Mouse (Mus musculus) CH12F3 (cell line): ENCODE data around the gene Ddx51.

Experiments
- in situ Hi-C: fragments of 300-500 bp; cut with MboI; formaldehyde crosslinking; loops from 2 replicates; pipeline ENCODE4 v1.14.3; 2020; ENCODE audit warnings: low sequenced_read_pairs

Gene Ddx51

GRCm38 (mm10) chr5:110653686-110654085 lies 435 bp downstream of the Ddx51 start:
- in situ Hi-C loops = no loop called here

DNA sequence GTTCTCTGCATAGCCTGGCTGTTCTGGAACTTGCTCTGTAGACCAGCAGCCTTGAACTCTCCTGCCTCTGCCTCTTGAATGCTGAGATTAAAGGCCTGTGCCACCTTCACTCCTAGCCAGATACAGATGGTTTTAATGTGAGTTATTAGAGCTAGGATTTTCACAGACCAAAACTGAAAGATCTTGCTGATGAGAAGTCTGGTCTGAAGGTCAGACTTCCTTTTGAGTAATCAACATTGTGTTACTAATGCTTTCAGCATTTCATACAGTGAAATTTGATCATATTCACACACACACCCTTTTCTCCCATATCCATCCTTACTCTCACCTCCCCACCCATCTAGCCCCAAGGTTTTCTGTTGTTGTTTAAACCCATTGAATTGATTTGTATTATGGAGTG lies 6.4 kb downstream of the Ddx51 start:
- in situ Hi-C loops = no loop called here

DNA sequence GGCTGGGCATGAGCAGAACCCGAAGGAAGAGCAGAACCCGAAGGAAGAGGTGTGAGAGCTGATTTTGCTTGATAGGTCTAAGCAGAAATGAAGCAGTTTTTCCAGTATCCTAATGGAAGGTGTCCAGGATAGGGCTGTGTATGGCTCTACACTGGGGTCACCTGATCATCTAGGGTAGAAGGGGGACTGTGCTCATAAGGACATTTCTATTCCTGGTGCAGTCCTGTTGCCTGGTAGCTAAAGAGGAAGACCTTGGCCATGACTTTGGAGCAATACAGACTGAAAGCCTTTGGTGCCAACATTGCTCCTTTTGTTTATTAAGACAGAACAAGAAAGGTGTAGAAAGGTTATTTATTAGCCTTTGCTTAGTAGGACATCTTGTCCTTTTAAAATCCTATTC lies 10.8 kb downstream of the Ddx51 start:
- in situ Hi-C loops = no loop called here

- in situ Hi-C loops = no loop called here
Measured at GRCm38 (mm10) chr5:110664750-110665269, 11.6 kb downstream of the Ddx51 start.

GRCm38 (mm10) chr5:110665486-110666121 lies 12.4 kb downstream of the Ddx51 start:
- in situ Hi-C loops = no loop called here

- in situ Hi-C loops = no loop called here
Measured at GRCm38 (mm10) chr5:110682041-110682440, 28.8 kb downstream of the Ddx51 start.

GRCm38 (mm10) chr5:110698617-110699016 lies 45.4 kb downstream of the Ddx51 start:
- in situ Hi-C loops = no loop called here

GRCm38 (mm10) chr5:110704004-110704403 lies 50.8 kb downstream of the Ddx51 start:
- in situ Hi-C loops = no loop called here

DNA sequence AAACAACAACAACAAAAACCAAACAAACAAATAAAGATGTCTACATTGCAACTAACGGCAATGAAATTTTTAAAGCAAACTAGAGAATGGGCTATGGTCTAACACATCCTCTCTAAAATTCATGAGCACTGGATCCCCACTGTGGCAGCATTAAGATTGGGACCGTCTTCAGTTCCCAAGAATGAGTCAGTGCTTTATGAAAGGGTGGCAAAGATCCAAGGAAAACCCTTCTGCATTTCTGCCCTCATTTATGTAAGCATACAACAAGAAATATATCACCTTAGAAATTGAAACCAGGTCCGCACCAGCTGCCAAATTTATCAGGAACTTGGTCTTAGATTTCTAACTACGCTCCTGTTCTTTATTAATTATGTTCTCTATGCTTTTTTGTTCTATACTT lies 56.0 kb downstream of the Ddx51 start:
- in situ Hi-C loops = no loop called here
